Mouse (Mus musculus): Measurements from ENCODE around the gene Psmb2. TPM values are rescaled to one million over a fixed set of nuclear protein-coding genes. Genes with fewer than 3 reads are reported as not detected.
A peak's percentile ranks its signal among the peaks of the same experiment; 100 is the strongest.

Gene Psmb2
- 475 and 493 TPM in 2 replicates for polyA plus RNA-seq (2015; fragmentation: Nextera tagmentation; extraction: Ambion mirVana)

DNA sequence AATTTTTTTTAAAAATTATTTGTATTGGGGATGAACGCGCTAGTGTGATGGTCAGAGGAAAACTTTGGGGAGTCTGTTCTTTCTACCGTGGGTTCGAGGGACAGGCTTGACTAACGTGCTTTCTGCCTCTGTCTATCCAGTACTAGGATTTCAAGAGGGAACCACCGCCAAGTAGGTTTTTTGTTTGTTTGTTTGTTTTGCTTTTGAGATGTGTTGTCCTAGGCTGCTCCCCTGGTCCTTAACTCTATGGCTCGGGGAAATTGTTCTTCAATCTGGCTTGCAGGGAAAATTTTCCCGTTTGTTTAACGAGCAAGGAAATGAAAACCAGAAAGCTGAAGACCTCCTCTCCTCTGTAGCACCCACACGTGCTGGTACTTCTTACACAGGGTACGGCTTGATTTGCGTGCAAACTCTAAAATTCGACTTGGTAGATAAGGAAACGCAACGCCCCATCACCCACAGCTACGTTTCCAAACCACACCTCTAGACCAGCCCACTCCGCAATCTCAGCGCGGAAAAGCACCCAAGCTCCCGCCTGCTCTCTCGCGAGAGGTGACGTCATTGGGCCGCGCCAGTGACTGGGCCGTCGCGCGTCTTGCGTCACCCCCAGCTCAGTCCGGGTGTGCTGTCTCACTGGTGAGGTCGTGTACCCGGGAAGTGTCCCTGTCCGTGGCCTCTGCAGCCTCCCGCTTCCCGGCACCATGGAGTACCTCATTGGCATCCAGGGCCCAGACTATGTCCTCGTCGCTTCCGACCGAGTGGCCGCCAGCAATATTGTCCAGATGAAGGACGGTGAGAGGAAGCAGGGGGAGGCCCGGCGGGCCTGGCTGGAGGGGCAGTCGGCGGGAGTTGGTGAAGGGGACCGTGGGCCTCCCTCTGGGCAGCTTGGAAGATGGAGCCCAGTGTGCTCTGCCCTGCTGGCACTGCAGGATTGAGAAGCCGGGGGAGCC, at the start of gene Psmb2:
Gene Psmb2 (plus strand): TSS at position 577 of the 950 bp plus-strand sequence.
- H3K27ac ChIP-seq = peak within 1 kb of the TSS; percentile 69; the same call in 1 of the 2 replicates
- WGBS = 2% methylated on average over 48 of the region's 48 CpGs

DNA sequence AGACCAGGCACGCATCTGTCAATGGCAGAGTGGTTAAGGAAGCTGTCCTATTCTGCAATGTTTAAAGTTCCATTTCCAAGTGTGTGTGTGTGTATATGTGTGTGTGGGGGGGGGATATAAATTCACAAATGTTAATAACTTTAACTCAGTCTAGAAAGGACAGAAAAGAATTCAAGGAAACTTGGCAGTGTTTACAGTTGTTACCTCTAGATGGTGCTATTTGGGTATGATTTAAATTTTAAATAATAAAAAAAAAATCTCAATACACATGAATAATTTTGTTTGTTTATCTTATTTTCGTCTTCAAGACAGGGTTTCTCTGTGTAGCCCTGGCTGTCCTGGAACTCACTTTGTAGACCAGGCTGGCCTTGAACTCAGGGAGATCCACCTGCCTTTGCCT, 45.5 kb upstream of the Psmb2 start:
- H3K4me2 ChIP-seq = no peak overlapping the region
- no peak overlapping the region for H3K27ac ChIP-seq
- H3K4me1 ChIP-seq = 0 out of 2 replicates have a peak, but pooled peaks cover 4% of the 10 kb centered on the region
- 38% methylated on average over 2 of the region's 2 CpGs for WGBS
- H3K9me3 ChIP-seq = no peaks in the 10 kb centered on the region
- ATAC-seq (ENCODE audit: insufficient read depth, low FRiP score, low read depth) = no peak
- 0 out of 2 replicates have a peak, but pooled peaks cover 10% of the 10 kb centered on the region for H3K27me3 ChIP-seq (replicated peaks)
- no peak overlapping the region for H3K9ac ChIP-seq
- H3K36me3 ChIP-seq = no peaks in the 10 kb centered on the region
- H3K4me3 ChIP-seq (replicated peaks) = no peak overlapping the region

More for the DNA sequence above, at the start of gene Psmb2:
- Histone ChIP-seq H3K4me2 (peak within 1 kb of the TSS; percentile 84), H3K4me1 (no peaks in the 10 kb centered on the region), H3K9me3 (no peaks in the 10 kb centered on the region), H3K9ac (peak within 1 kb of the TSS; percentile 98), H3K27me3 (replicated peaks) (no peaks in the 10 kb centered on the region), H3K36me3 (no peaks in the 10 kb centered on the region), H3K4me3 (replicated peaks) (peak within 1 kb of the TSS; percentile 95)
- ATAC-seq (ENCODE audit: insufficient read depth, low FRiP score, low read depth) = peak; percentile 99

DNA sequence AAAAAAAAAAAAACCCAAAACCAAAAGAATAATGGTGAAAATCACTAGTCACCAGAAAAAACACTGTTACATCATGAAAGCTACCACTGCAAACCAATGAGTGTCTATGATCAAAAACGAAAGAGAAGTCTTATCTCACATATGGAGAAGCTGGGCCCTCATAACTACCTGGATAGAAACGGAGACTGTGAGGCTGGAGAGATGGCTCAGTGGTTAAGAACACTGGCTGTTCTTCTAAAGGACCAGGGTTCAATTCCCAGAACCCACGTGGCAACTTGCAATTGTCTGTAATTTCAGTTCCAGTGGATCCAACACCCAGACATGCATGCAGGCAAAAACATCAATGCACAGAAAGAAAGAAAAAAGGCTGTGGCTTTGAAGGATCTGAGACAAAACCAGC, 44.8 kb upstream of the Psmb2 start:
- H3K9ac ChIP-seq = no peak overlapping the region
- 67% methylated on average over 3 of the region's 3 CpGs for WGBS
- peaks cover 10% of the 10 kb centered on the region; the same call in 1 of the 2 replicates for H3K27me3 ChIP-seq (replicated peaks)
- no peaks in the 10 kb centered on the region for H3K36me3 ChIP-seq
- H3K4me3 ChIP-seq (replicated peaks) = no peak overlapping the region
- no peaks in the 10 kb centered on the region for H3K4me1 ChIP-seq
- no peak overlapping the region for H3K27ac ChIP-seq
- no peak overlapping the region for H3K4me2 ChIP-seq
- ATAC-seq (ENCODE audit: insufficient read depth, low FRiP score, low read depth) = no peak
- H3K9me3 ChIP-seq = no peaks in the 10 kb centered on the region

DNA sequence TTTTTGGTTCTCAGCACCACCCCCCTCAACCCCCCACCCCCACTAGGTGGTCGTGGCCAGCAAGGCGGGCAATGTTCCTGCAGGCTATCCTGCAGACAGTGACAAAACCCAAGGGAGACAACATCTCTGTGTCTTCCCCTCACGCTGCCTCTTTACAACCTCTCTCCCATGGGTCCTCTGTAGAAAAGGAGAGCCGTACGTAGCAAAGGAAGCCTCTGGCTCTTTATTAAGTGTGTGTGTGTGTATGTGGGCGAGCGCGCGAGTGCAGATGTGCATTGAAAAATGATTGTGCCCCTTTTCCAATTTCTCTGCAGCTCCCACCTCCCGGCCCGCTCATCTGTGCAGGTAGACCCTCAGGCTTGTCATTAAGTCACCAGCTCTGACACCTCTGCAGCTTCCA, 41.1 kb upstream of the Psmb2 start:
- Histone ChIP-seq H3K4me1 (no peaks in the 10 kb centered on the region), H3K27ac (no peak overlapping the region), H3K4me3 (replicated peaks) (no peak overlapping the region), H3K27me3 (replicated peaks) (peaks cover 10% of the 10 kb centered on the region; the same call in 1 of the 2 replicates), H3K4me2 (no peak overlapping the region), H3K9me3 (no peaks in the 10 kb centered on the region), H3K36me3 (no peaks in the 10 kb centered on the region), H3K9ac (no peak overlapping the region)
- 16% methylated on average over 11 of the region's 11 CpGs for WGBS
- ATAC-seq (ENCODE audit: insufficient read depth, low FRiP score, low read depth) = no peak

DNA sequence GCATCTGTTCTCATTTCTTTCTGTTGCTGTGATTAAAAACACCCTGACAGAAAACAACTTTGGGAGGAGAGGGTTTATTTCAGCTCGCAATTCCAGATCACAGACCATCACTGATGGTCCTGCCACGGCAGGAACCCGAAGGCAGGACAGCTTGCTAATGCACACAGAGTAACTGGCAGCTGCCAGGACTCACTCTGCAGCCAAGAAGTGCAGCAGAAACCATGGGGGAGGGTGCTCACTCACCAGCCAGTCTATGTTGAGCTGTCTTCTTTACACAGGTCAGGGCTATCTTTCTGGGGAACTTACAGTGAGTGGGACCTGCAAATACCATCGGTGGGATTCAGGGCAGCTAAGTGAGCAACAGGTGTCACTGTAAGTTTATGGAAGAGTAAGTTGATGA, 40.0 kb upstream of the Psmb2 start:
- WGBS = 67% methylated on average over 4 of the region's 4 CpGs
- Histone ChIP-seq H3K4me2 (no peak overlapping the region), H3K4me3 (replicated peaks) (no peak overlapping the region), H3K36me3 (no peaks in the 10 kb centered on the region), H3K27me3 (replicated peaks) (peaks cover 10% of the 10 kb centered on the region; the same call in 1 of the 2 replicates), H3K4me1 (no peaks in the 10 kb centered on the region), H3K9ac (no peak overlapping the region), H3K27ac (no peak overlapping the region), H3K9me3 (no peaks in the 10 kb centered on the region)
- no peak for ATAC-seq (ENCODE audit: insufficient read depth, low FRiP score, low read depth)

DNA sequence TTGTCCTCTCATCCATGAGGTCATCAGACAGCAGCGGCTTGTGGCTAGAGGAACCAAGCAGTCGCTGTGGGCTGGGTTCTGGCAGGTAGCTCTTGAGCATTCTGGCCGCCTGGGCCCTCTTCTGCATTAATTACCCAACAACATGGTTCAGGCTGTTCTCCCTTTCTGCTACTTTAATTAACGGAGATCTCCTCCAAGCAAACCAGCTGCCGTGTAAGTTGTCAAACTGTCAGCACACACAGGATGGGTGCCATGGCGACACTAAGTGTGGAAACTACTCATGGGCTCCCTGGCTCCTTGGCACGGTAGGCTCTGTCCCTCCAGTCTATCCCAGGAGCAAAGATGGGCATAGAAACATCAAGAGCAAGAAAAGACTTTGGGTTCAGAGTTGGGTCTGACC, 38.1 kb upstream of the Psmb2 start:
- Histone ChIP-seq H3K9me3 (no peaks in the 10 kb centered on the region), H3K9ac (no peak overlapping the region), H3K27ac (no peak overlapping the region), H3K4me1 (no peaks in the 10 kb centered on the region), H3K4me2 (no peak overlapping the region), H3K27me3 (replicated peaks) (peaks cover 10% of the 10 kb centered on the region; the same call in 1 of the 2 replicates), H3K36me3 (no peaks in the 10 kb centered on the region), H3K4me3 (replicated peaks) (no peak overlapping the region)
- 58% methylated on average over 7 of the region's 7 CpGs for WGBS
- ATAC-seq (ENCODE audit: insufficient read depth, low FRiP score, low read depth) = no peak

DNA sequence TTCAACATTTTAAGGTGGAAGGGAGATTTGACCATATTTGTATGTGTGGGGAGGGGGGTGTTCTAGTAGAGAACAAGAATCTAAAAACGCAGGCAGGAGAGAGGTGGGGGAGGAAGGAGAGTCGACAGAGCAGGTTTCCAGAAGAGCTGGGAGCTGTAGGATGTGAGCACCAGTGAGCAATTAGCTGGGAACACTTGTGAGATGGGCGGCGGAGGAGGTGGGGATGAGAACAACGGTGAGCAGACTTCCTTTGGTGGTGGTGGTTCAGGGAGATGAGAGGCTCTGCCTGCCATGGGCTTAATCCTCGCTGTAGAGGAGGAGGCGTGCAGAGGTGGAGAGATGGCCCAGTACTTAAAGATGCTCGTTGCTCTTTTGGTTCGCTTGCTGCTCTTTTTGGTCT, 35.5 kb upstream of the Psmb2 start:
- H3K27ac ChIP-seq = no peak overlapping the region
- H3K4me2 ChIP-seq = no peak overlapping the region
- H3K4me1 ChIP-seq = no peaks in the 10 kb centered on the region
- no peak overlapping the region for H3K9ac ChIP-seq
- no peaks in the 10 kb centered on the region for H3K36me3 ChIP-seq
- H3K27me3 ChIP-seq (replicated peaks) = no peaks in the 10 kb centered on the region; the same call in 1 of the 2 replicates
- no peaks in the 10 kb centered on the region for H3K9me3 ChIP-seq
- no peak overlapping the region for H3K4me3 ChIP-seq (replicated peaks)
- 41% methylated on average over 9 of the region's 9 CpGs for WGBS
- ATAC-seq (ENCODE audit: insufficient read depth, low FRiP score, low read depth) = no peak

DNA sequence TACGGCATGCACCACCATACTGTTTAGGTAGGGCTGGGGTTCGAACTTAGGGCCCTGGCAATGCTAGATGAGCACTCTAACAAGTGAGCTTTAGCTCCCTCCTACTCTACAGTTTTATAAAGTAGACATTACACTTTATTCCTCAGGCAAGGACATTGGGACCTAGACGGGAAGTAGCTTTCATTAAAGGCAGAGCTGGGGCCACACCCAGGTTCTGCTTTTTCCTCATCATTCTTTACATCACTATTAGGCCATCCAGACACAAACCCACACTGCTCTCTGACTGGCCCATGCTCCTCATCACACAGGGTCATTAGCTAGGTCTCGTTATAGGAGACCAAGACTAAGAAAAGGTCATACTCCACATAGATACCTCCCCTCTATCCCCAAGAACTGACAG, 33.6 kb upstream of the Psmb2 start:
- Histone ChIP-seq H3K27me3 (replicated peaks) (no peaks in the 10 kb centered on the region), H3K4me3 (replicated peaks) (no peak overlapping the region), H3K27ac (no peak overlapping the region), H3K9me3 (no peaks in the 10 kb centered on the region), H3K36me3 (no peaks in the 10 kb centered on the region), H3K4me1 (no peaks in the 10 kb centered on the region), H3K9ac (no peak overlapping the region), H3K4me2 (no peak overlapping the region)
- ATAC-seq (ENCODE audit: insufficient read depth, low FRiP score, low read depth) = no peak
- 71% methylated on average over 4 of the region's 4 CpGs for WGBS

DNA sequence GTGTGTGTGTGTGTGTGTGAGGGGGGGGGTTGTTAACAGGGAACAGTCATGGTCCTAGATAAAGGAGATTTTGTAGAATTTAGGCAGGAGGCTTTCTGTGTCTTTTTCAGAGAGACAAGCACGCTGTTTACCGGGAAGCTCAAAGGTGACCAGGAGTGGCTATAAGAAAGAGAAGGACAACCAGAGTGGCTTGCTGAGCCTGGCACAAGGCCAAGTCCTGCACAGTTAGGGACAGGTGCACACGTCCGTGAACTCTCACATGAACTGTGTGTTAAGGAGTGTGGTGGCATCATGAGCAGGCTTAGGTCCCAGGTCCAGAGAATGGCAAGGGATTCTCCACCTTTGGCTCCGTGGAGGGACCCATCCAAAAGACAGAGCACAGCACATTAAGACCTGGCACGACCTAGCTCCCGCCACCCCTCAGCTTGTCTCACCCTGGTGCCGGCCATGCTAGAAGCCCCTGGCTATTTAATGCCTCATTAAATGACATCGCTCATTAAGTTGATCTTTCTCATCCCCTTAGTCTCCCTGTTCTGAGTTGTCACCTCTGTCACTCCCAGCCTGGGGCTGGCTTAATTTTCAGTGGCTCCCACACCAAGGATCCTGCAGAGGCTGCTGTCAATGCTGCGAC, 33.0 kb upstream of the Psmb2 start:
- 75% methylated on average over 10 of the region's 10 CpGs for WGBS
- Histone ChIP-seq H3K9me3 (no peaks in the 10 kb centered on the region), H3K27me3 (replicated peaks) (no peaks in the 10 kb centered on the region), H3K9ac (no peak overlapping the region), H3K4me1 (no peaks in the 10 kb centered on the region), H3K4me3 (replicated peaks) (no peak overlapping the region), H3K4me2 (no peak overlapping the region), H3K36me3 (no peaks in the 10 kb centered on the region), H3K27ac (no peak overlapping the region)
- 0 out of 2 replicates have a peak, but pooled peaks have one; percentile 35 for ATAC-seq (ENCODE audit: insufficient read depth, low FRiP score, low read depth)

DNA sequence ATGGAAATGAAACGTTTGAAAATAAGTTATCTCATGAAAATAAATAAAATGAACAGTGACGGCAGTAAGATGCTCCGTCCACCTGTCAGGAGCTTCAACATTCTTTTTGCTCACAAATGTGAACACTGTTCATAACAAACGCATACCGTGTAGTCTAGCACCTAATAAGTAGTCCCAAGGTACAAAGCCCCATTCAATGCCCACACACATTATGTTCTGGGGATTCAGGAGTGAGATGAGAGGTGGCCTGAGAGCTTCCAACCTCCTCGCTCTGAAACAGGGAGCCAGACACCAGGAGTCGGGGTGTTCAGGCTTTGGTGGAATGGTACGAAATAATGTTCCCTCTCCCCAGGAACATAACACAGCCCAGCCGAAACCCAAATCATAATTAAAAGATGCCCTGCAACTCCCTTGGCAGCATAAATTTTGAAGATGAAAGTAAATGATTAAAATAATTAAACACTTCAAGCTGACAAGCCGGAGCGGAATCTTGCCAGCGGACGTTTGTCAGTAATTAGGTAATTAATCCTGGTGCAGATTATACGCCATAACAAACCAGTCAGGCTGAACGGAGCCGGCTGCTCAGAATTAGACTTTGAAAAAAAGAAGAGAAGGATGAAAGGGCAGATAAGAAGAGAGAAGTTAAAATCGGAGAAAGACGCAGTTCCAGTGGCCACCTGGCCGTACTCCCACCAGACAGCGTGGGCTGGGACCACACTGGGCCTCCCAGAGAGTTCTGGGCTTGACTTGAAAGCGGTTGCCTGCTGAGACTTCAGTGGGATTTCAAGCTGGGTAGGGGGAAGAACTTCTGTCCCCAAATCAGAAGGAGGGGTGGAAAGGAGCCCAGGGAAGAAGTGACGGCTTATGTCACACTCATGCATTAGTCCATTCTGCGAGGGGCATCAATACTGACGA, 29.2 kb upstream of the Psmb2 start:
- H3K36me3 ChIP-seq = no peaks in the 10 kb centered on the region
- H3K9me3 ChIP-seq = no peaks in the 10 kb centered on the region
- no peak overlapping the region for H3K9ac ChIP-seq
- H3K27ac ChIP-seq = no peak overlapping the region
- no peak overlapping the region for H3K4me3 ChIP-seq (replicated peaks)
- no peak for ATAC-seq (ENCODE audit: insufficient read depth, low FRiP score, low read depth)
- no peaks in the 10 kb centered on the region for H3K27me3 ChIP-seq (replicated peaks)
- WGBS = 42% methylated on average over 24 of the region's 24 CpGs
- no peak overlapping the region for H3K4me2 ChIP-seq
- no peaks in the 10 kb centered on the region for H3K4me1 ChIP-seq

DNA sequence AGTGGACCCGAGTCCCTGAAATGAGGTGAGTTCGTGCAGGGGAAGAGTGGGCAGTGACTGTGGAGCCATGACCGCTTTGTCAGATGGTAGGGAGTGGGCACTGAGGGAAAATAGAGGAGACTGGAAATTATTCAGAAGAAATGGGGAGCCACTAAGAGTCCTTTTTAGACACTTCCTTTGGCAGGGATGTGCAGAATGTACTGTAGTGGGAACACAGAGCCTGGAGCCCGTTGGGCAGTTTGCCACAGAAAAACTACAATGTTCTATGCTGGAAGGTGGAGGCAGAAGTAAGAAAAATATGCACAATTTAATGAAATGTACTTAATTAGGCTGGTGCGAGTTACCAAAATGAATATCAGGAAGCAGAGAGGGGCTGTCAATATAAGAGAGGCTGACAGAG, 24.3 kb upstream of the Psmb2 start:
- H3K4me3 ChIP-seq (replicated peaks) = no peak overlapping the region
- H3K36me3 ChIP-seq = no peaks in the 10 kb centered on the region
- no peak overlapping the region for H3K9ac ChIP-seq
- H3K4me2 ChIP-seq = no peak overlapping the region
- H3K27ac ChIP-seq = no peak overlapping the region
- H3K27me3 ChIP-seq (replicated peaks) = no peaks in the 10 kb centered on the region
- no peaks in the 10 kb centered on the region for H3K4me1 ChIP-seq
- no peak for ATAC-seq (ENCODE audit: insufficient read depth, low FRiP score, low read depth)
- no peaks in the 10 kb centered on the region for H3K9me3 ChIP-seq
- WGBS = 76% methylated on average over 5 of the region's 5 CpGs

Data from stomach, embryonic 15.5 days (tissue).